Mouse (Mus musculus) E14TG2a.4 (cell line): ENCODE results near the gene Rgma.
A peak's percentile ranks its signal among the peaks of the same experiment; 100 is the strongest.

Experiments used
- H3K27me3 ChIP-seq: 2 replicates; pipeline ENCODE4 v1.6.1; 2014; ENCODE audit warnings: low read length, control low read depth; ENCODE audit not compliant: insufficient read depth
- H3K36me3 ChIP-seq: 2 replicates; pipeline ENCODE4 v1.6.1; 2014; ENCODE audit warnings: low read length, control low read depth; ENCODE audit not compliant: insufficient read depth
- H3K4me1 ChIP-seq: replicated peaks from 2 replicates; pipeline ENCODE4 v1.6.1; 2014; ENCODE audit warnings: low read depth, low read length, control low read depth
- H3K4me3 ChIP-seq: replicated peaks from 2 replicates; pipeline ENCODE4 v1.5.1; 2014; ENCODE audit warnings: mild to moderate bottlenecking, low read length
- H3K9me3 ChIP-seq: 2 replicates; pipeline ENCODE4 v1.6.1; 2014; ENCODE audit warnings: low read length, control low read depth
- CTCF ChIP-seq: conservative IDR thresholded peaks from 2 replicates; pipeline ENCODE4 v1.5.1; 2014; ENCODE audit warnings: low read length
- NANOG ChIP-seq: IDR thresholded peaks from 2 replicates; pipeline ENCODE4 v1.6.1; 2014; ENCODE audit warnings: borderline replicate concordance, low read length, mixed read lengths
- POU5F1 ChIP-seq: IDR thresholded peaks from 2 replicates; pipeline ENCODE4 v1.6.1; 2014; ENCODE audit warnings: low read length, borderline replicate concordance

The Rgma gene

GRCm38 (mm10) chr7:73357626-73358025, 17.7 kb upstream of the Rgma start:
- Histone ChIP-seq H3K9me3 (0 out of 2 replicates have a peak, but pooled peaks cover 3% of the 10 kb centered on the region), H3K4me1 (no peaks in the 10 kb centered on the region), H3K4me3 (no peak overlapping the region), H3K27me3 (peaks cover 28% of the 10 kb centered on the region), H3K36me3 (no peaks in the 10 kb centered on the region)
- TF ChIP-seq NANOG (no peak), CTCF (no peak), POU5F1 (no peak)

- Histone ChIP-seq H3K36me3 (no peaks in the 10 kb centered on the region), H3K27me3 (peaks cover 48% of the 10 kb centered on the region)
- no peak for TF ChIP-seq POU5F1
Measured at GRCm38 (mm10) chr7:73365511-73365910, 9.8 kb upstream of the Rgma start.

GRCm38 (mm10) chr7:73365965-73366364, 9.3 kb upstream of the Rgma start:
- Histone ChIP-seq H3K4me1 (peaks cover 6% of the 10 kb centered on the region; the same call in 1 of the 2 replicates), H3K36me3 (no peaks in the 10 kb centered on the region), H3K9me3 (peaks cover 20% of the 10 kb centered on the region), H3K27me3 (peaks cover 52% of the 10 kb centered on the region), H3K4me3 (no peak overlapping the region)
- TF ChIP-seq POU5F1 (no peak), NANOG (no peak), CTCF (no peak)

More at GRCm38 (mm10) chr7:73365511-73365910, 9.8 kb upstream of the Rgma start:
- H3K4me1 ChIP-seq: peaks cover 6% of the 10 kb centered on the region; the same call in 1 of the 2 replicates
- H3K9me3 ChIP-seq: peaks cover 15% of the 10 kb centered on the region
- no peak overlapping the region for H3K4me3 ChIP-seq

- peaks cover 29% of the 10 kb centered on the region for H3K9me3 ChIP-seq
- no peak for TF ChIP-seq NANOG
- TF ChIP-seq CTCF: no peak
- no peak for TF ChIP-seq POU5F1
- H3K36me3 ChIP-seq: no peaks in the 10 kb centered on the region
- no peak overlapping the region for H3K4me3 ChIP-seq
- peaks cover 71% of the 10 kb centered on the region for H3K27me3 ChIP-seq
- H3K4me1 ChIP-seq: peaks cover 21% of the 10 kb centered on the region
Measured at GRCm38 (mm10) chr7:73367681-73368464, 7.4 kb upstream of the Rgma start.

GRCm38 (mm10) chr7:73369992-73370391, 5.3 kb upstream of the Rgma start:
- Histone ChIP-seq H3K4me1 (peaks cover 35% of the 10 kb centered on the region), H3K27me3 (peaks cover 86% of the 10 kb centered on the region), H3K4me3 (no peak overlapping the region), H3K9me3 (peaks cover 32% of the 10 kb centered on the region), H3K36me3 (no peaks in the 10 kb centered on the region)
- no peak for TF ChIP-seq CTCF

GRCm38 (mm10) chr7:73371587-73372321, 3.6 kb upstream of the Rgma start:
- H3K36me3 ChIP-seq: no peaks in the 10 kb centered on the region
- H3K27me3 ChIP-seq: peaks cover 88% of the 10 kb centered on the region
- no peak for TF ChIP-seq CTCF
- no peak for TF ChIP-seq POU5F1
- TF ChIP-seq NANOG: no peak
- H3K4me3 ChIP-seq: peak overlapping the region; percentile 63
- peaks cover 39% of the 10 kb centered on the region for H3K4me1 ChIP-seq
- peaks cover 32% of the 10 kb centered on the region for H3K9me3 ChIP-seq

- Histone ChIP-seq H3K9me3 (peaks cover 32% of the 10 kb centered on the region), H3K36me3 (no peaks in the 10 kb centered on the region), H3K4me3 (peak overlapping the region; percentile 63), H3K4me1 (peaks cover 46% of the 10 kb centered on the region), H3K27me3 (peaks cover 88% of the 10 kb centered on the region)
- TF ChIP-seq CTCF: no peak
- no peak for TF ChIP-seq NANOG
- no peak for TF ChIP-seq POU5F1
Measured at GRCm38 (mm10) chr7:73372352-73372970, 2.8 kb upstream of the Rgma start.

- Histone ChIP-seq H3K9me3 (peaks cover 24% of the 10 kb centered on the region), H3K4me3 (peak overlapping the region; percentile 83), H3K27me3 (peaks cover 97% of the 10 kb centered on the region), H3K4me1 (peaks cover 53% of the 10 kb centered on the region), H3K36me3 (no peaks in the 10 kb centered on the region)
- TF ChIP-seq NANOG (no peak), POU5F1 (no peak), CTCF (no peak)
Measured at GRCm38 (mm10) chr7:73374727-73375126, 582 bp upstream of the Rgma start.
